Mouse (Mus musculus) left cerebral cortex, postnatal 25 days (tissue): ENCODE results near the gene Fam3c. TPM values are rescaled to one million over a fixed set of nuclear protein-coding genes. Genes with fewer than 3 reads are reported as not detected.

Experiments
- DNase-seq, 2 experiments: peaks; one replicate each; pipeline ENCODE4 v3.0.0; 2022; ENCODE audit warnings: low spot score in 2 of 2, mixed read lengths in 1 of 2
- intact Hi-C: fragments of 180-260 bp; cut with DNase I; formaldehyde crosslinking; loops from one replicate; pipeline ENCODE4 v1.15.1; 2025
- total RNA-seq, 2 experiments: library from RNA; stranded (reverse); gene quantifications; 2 replicates each; pipeline ENCODE4 v1.2.3; 2021

The Fam3c gene
- total RNA-seq, 2 experiments from 2014 or later, result 85.2 to 87.6 TPM

DNA sequence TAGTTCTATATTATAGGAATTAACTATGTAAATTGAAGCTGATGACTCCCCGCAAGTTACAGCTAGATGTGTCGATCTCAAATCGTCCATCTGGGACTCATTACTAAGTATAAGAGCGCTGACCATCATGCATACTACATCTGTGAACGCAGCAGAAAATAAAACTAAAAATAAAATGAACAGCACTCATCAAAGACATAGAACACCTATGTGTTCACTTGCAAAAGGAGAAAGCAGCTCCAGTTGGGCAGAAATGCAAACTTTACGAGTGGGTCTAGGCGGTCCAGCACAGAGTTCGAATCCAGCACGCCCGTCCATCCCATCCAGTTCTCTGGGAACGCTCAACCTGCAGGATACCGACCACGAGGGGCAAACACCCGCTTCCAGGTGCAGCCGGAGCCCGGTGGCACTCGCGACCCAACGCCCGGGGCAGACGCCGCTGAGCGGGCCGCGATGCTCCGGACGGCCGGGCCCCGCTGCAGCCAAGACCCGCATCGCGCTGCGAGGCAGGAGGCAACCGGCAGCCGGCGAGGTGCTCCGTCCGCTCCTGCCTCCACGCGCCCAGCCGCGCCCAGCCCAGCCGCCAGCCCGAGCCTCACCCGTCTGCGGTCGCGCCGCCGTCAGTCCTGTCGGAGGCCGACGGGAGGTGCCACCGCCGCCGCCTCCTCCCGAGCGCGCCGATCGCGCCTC lies 502 bp downstream of the Fam3c start:
- no peak for DNase-seq
- intact Hi-C loops, result no loop called here

DNA sequence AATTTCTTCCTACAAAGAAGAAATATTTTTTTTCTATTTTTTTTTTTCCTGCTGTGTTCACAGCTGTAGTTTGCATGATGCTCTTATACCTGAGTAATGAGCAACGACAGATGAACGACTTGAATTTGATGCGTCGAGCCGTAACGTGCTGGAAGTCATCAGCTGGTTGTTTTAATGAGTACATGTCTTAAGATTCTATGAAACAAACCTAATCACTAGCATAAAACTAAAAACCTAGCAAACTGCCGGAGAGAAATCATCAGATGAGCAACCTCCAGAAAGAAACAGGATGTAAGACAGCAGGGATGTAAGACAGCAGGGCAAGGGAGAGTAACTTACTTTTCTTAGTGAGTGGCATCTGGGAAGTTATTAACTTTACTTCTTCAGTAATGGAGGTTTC lies 1.4 kb downstream of the Fam3c start:
- DNase-seq, result no peak
- intact Hi-C loops, result no loop called here

GRCm38 (mm10) chr6:22354031-22354430 lies 2.0 kb downstream of the Fam3c start:
- peak in 1 of 2 experiments; percentile 14 for DNase-seq
- intact Hi-C loops, result no loop called here

- DNase-seq, result no peak
Measured at GRCm38 (mm10) chr6:22351551-22351950, 4.5 kb downstream of the Fam3c start.

GRCm38 (mm10) chr6:22350239-22350571 lies 5.8 kb downstream of the Fam3c start:
- DNase-seq, result no peak
- intact Hi-C loops, result no loop called here

More at GRCm38 (mm10) chr6:22351551-22351950, 4.5 kb downstream of the Fam3c start:
- intact Hi-C loops, result no loop called here

GRCm38 (mm10) chr6:22349531-22350238 lies 6.4 kb downstream of the Fam3c start:
- intact Hi-C loops, result no loop called here
- DNase-seq, result no peak

DNA sequence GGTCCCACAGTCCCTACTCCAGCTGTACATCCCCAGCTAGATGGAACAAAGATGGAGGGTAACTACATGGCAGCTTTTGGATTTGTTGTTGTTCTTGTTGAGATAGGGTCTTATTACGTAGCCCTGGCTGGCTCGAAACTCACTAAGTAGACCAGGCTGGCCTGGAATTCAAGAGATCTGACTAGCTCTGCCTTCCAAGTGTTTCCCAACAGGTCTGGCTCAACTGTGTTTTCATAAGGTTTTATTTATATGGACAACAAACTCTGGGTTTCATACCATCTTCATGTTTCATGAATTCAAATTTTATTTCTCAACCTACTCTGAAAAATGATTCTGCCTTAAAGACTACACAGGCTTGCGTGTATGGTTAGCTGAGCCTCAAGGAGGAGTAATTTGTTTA lies 7.1 kb downstream of the Fam3c start:
- DNase-seq, result no peak
- intact Hi-C loops, result no loop called here

GRCm38 (mm10) chr6:22348130-22348529 lies 7.9 kb downstream of the Fam3c start:
- no peak for DNase-seq
- intact Hi-C loops, result no loop called here

GRCm38 (mm10) chr6:22347132-22347902 lies 8.7 kb downstream of the Fam3c start:
- intact Hi-C loops, result no loop called here

DNA sequence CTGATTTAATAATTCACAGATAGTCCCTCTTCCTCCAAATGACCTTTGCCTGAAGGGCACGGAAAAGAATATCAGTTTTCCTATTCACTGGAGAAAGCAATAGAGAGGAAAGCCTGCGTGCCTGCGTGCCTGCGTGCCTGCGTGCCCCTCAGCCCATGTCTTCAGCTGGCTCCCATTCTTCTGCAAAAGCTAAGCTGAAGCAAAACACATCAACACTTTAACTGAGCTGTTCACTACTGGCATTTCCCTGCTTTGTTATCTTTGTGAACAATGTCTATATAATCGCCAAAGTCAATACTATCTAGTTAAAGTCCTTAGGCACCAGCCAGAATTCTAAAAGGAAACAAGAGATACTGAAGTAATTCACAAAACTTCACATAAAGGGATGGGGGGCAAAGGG lies 11.6 kb downstream of the Fam3c start:
- intact Hi-C loops, result no loop called here
- DNase-seq, result no peak

More at GRCm38 (mm10) chr6:22347132-22347902, 8.7 kb downstream of the Fam3c start:
- no peak for DNase-seq

- DNase-seq, result no peak
- intact Hi-C loops, result no loop called here
Measured at GRCm38 (mm10) chr6:22343706-22344105, 12.3 kb downstream of the Fam3c start.

DNA sequence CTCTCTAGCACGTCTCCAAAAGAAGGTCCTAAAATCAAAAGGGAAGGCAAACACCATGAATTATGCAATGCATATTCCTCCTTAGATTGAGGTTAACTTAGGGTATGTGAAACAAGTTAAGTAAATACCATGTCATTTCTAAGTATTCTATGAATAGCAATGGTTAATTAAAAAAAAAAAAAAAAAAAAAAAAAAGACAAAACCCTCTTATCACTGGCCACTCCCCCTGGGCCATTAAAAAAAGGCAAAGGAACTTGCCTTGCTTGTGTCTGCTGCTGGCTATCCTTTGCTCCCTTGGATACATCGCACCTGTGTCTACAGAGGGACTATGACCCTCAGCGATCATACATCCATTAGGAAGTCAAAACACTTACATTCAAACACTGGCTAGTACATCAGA lies 12.8 kb downstream of the Fam3c start:
- intact Hi-C loops, result no loop called here
- DNase-seq, result no peak

- DNase-seq, result no peak
- intact Hi-C loops, result no loop called here
Measured at GRCm38 (mm10) chr6:22340779-22341178, 15.3 kb downstream of the Fam3c start.

- intact Hi-C loops, result no loop called here
- no peak for DNase-seq
Measured at GRCm38 (mm10) chr6:22339763-22340542, 16.1 kb downstream of the Fam3c start.

GRCm38 (mm10) chr6:22332548-22332947 lies 23.5 kb downstream of the Fam3c start:
- DNase-seq, result no peak
- intact Hi-C loops, result no loop called here

- peak in 1 of 2 experiments; percentile 29 for DNase-seq
- intact Hi-C loops, result no loop called here
Measured at GRCm38 (mm10) chr6:22330169-22330960, 25.7 kb downstream of the Fam3c start.

GRCm38 (mm10) chr6:22327931-22328330 lies 28.1 kb downstream of the Fam3c start:
- DNase-seq, result no peak
- intact Hi-C loops, result loop anchor here (5.0 to 10.0 kb wide), 2 partner anchors 206 to 657 kb away; no protein-coding TSS in a partner anchor

DNA sequence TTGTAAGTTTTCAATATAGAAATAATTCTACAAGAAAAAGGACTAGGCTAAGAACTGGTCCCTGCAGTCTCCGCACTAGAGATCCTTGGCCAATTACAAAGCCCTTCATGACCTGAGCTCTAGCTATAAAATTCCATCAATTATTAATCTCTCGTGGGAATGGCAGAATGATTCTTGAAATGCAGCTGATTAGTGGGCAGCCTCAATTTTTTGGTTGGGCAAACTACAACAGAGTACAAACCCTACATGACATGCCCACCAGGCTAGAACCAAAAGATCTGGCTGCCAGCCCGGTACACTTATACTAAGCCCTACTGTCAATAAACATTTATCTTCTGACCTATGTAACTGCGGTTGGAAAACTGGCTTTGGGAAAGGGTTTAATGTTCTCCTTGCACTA lies 29.0 kb downstream of the Fam3c start:
- no peak for DNase-seq
- intact Hi-C loops, result loop anchor here (5.0 to 10.0 kb wide), 2 partner anchors 205 to 658 kb away; no protein-coding TSS in a partner anchor

DNA sequence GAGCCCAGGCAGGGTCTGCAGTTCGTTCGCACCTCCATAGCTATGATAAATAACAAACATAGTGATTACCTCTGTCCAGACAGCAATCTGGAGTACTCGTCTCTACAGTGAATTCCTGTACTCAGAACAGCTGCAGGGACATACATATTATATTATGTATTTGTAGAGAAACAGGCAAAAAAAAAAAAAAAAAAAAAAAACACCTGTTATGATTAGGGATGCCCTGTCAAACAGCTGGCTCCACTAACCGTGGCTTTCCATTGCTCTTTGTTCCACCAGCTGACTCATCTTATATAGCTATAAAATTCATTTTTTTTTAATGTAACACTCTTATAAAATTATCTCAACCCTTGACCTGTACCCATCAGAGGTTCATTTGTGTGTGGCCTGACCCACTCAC lies 29.8 kb downstream of the Fam3c start:
- intact Hi-C loops, result loop anchor here (5.0 to 10.0 kb wide), 2 partner anchors 204 to 659 kb away; no protein-coding TSS in a partner anchor
- DNase-seq, result no peak
